Mouse (Mus musculus) embryo, embryonic 9.5 days (tissue): ENCODE results near the gene Olfr378.

Source experiments
- DNase-seq: peaks from one replicate; pipeline ENCODE4 v3.0.0-alpha.2; 2017; ENCODE audit errors: extremely low spot score

Gene Olfr378

GRCm38 (mm10) chr11:73428377-73428776 is at the start of gene Olfr378:
TSS of gene Olfr378 (minus strand) at chr11:73428477.
- no peak for DNase-seq

DNA sequence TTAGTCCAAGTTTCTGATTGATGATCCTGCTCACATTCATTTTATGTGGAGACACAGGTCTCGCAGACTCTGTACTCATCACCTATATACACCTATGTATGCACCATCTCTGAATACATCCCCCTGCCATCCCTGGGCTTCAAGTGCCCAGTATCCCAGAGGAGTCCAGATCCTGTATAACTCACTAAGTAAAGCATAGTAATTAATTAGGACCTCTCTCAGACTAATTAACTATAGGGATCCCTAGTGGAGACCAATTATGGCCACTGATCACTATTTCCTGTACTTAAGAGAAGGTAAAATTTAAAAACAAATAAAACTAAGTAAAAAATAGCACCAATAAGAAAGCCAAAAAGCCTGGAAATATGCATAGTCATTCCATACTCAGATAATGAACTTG is 29.1 kb upstream of the Olfr378 start, which contains the start of gene Olfr380:
Olfr380 (minus strand) TSS at position 101 of the 400 bp plus-strand sequence.
- no peak for DNase-seq

DNA sequence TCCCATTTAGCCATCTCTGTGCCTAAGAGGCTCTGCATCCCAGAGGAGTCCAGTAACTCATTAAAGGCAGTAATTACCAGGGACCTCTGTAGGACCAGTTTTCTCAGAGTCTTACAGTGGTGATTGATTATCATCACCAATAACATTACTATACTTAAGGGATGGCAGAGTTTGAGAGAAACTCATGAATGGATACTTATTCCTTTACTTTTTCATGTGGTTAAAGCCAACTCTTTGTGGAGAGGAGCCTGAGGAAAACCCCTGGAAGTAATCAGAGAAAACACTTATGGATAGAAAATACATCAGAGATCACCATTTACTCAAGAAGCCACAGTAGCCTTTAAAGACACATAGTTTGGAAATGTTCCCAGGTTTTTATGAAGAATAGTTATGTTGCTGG is 28.8 kb downstream of the Olfr378 start, which contains the start of gene Olfr1:
Olfr1 (minus strand) TSS at position 101 of the 400 bp plus-strand sequence.
- no peak for DNase-seq

GRCm38 (mm10) chr11:73395374-73395773 is 32.9 kb downstream of the Olfr378 start:
- DNase-seq: no peak
